Mouse (Mus musculus): ENCODE results near the gene Trafd1. TPM values are rescaled to one million over a fixed set of nuclear protein-coding genes. Genes with fewer than 3 reads are reported as not detected.

Gene Trafd1
- polyA plus RNA-seq, 1 experiment from 2014 or later: 118 TPM

- 94% methylated on average over 3 of the region's 3 CpGs for WGBS
- H3K4me2 ChIP-seq (replicated peaks): no peak overlapping the region
- peaks cover 96% of the 10 kb centered on the region for H3K36me3 ChIP-seq (replicated peaks; ENCODE audit: control insufficient read depth, insufficient read depth)
- no peak for ATAC-seq (ENCODE audit: low FRiP score)
- H3K27ac ChIP-seq: no peak overlapping the region
- no peak overlapping the region for H3K4me3 ChIP-seq (replicated peaks; ENCODE audit: low read length)
- DNase-seq (ENCODE audit: low spot score): no peak
- no peak overlapping the region for H3K9ac ChIP-seq
- no peaks in the 10 kb centered on the region for H3K9me3 ChIP-seq (ENCODE audit: control insufficient read depth, low read length)
- H3K27me3 ChIP-seq (ENCODE audit: control insufficient read depth, insufficient read depth, low read length): no peaks in the 10 kb centered on the region
- H3K4me1 ChIP-seq (replicated peaks; ENCODE audit: control insufficient read depth, insufficient read depth, low read length): no peaks in the 10 kb centered on the region
Measured at GRCm38 (mm10) chr5:121374790-121375189, 10.6 kb downstream of the Trafd1 start.

GRCm38 (mm10) chr5:121371712-121372111 lies 13.7 kb downstream of the Trafd1 start:
- whole genome bisulfite sequencing: 88% methylated on average over 6 of the region's 6 CpGs
- Histone ChIP-seq H3K9me3 (ENCODE audit: control insufficient read depth, low read length) (no peaks in the 10 kb centered on the region), H3K4me1 (replicated peaks; ENCODE audit: control insufficient read depth, insufficient read depth, low read length) (no peaks in the 10 kb centered on the region), H3K27ac (no peak overlapping the region), H3K27me3 (ENCODE audit: control insufficient read depth, insufficient read depth, low read length) (no peaks in the 10 kb centered on the region), H3K9ac (no peak overlapping the region), H3K36me3 (replicated peaks; ENCODE audit: control insufficient read depth, insufficient read depth) (peaks cover 96% of the 10 kb centered on the region), H3K4me2 (replicated peaks) (no peak overlapping the region), H3K4me3 (replicated peaks; ENCODE audit: low read length) (no peak overlapping the region)
- no peak for ATAC-seq (ENCODE audit: low FRiP score)
- no peak for DNase-seq (ENCODE audit: low spot score)

GRCm38 (mm10) chr5:121367255-121367654 lies 18.2 kb downstream of the Trafd1 start:
- Histone ChIP-seq H3K9ac (no peak overlapping the region), H3K9me3 (ENCODE audit: control insufficient read depth, low read length) (no peaks in the 10 kb centered on the region), H3K4me3 (replicated peaks; ENCODE audit: low read length) (no peak overlapping the region), H3K36me3 (replicated peaks; ENCODE audit: control insufficient read depth, insufficient read depth) (peaks cover 98% of the 10 kb centered on the region), H3K27ac (no peak overlapping the region), H3K27me3 (ENCODE audit: control insufficient read depth, insufficient read depth, low read length) (no peaks in the 10 kb centered on the region), H3K4me1 (replicated peaks; ENCODE audit: control insufficient read depth, insufficient read depth, low read length) (no peaks in the 10 kb centered on the region), H3K4me2 (replicated peaks) (no peak overlapping the region)
- ATAC-seq (ENCODE audit: low FRiP score) (no peak), DNase-seq (ENCODE audit: low spot score) (no peak)
- 91% methylated on average over 4 of the region's 4 CpGs for WGBS

DNA sequence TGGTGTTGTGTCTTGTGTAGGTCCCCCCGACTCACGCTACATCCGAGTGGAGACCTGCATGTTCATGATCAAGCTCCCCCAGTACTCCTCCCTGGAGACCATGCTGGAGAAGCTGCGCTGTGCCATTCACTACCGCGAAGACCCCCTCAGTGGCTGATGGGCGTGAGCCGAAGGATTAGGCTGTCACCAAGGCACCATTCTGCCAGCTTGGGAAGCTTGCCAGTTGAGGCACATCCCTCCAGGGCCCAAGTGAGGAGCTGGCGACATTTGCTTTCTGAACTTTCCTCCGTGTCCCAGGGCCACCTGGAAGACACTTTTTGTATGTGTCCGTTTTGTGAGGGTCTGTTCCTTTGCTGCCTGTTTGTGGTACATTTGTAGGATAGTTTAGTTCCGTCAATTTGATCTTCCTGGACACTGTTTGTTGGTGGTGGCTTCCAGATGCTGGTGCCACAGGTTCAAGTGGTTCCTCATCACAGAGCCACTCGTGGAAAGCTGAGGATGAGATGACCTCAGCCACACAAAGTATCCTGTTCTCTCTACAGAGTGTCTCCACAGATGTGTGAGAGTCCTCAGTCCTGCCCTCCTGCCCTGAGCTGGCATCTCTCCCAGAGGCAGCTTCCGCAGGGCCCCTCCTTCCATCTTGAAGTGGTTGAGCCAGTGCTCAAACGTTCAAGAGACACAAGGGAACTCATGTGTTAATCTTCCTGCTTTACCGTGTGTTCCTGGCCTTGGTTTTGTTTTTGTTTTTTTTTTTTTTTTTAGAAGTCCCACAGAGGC lies 18.8 kb downstream of the Trafd1 start:
- H3K4me1 ChIP-seq (replicated peaks; ENCODE audit: control insufficient read depth, insufficient read depth, low read length): no peaks in the 10 kb centered on the region
- no peak overlapping the region for H3K27ac ChIP-seq
- no peaks in the 10 kb centered on the region for H3K27me3 ChIP-seq (ENCODE audit: control insufficient read depth, insufficient read depth, low read length)
- ATAC-seq (ENCODE audit: low FRiP score): no peak
- H3K4me3 ChIP-seq (replicated peaks; ENCODE audit: low read length): no peak overlapping the region
- peaks cover 98% of the 10 kb centered on the region for H3K36me3 ChIP-seq (replicated peaks; ENCODE audit: control insufficient read depth, insufficient read depth)
- DNase-seq (ENCODE audit: low spot score): no peak
- no peak overlapping the region for H3K9ac ChIP-seq
- H3K9me3 ChIP-seq (ENCODE audit: control insufficient read depth, low read length): no peaks in the 10 kb centered on the region
- WGBS: 82% methylated on average over 16 of the region's 16 CpGs
- H3K4me2 ChIP-seq (replicated peaks): no peak overlapping the region

DNA sequence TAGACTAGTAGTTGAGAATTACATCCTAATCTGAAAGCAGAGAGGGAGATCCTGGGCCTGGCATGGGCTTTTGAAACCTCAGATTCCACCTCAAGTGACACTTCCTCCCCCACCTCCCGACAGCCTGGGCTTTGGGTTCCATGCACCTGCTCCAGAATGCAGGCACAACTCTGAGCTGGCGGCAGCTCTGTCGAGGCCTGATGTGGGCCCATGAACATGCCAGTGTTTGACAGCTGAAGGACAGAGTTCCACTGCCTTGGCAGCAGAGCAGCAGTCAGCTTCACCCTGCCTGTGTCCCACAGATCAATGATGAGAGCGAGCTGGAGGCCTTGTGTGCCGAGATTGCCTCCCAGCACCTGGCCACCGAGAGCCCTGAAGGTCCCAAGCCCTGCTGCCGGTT lies 22.0 kb downstream of the Trafd1 start:
- no peak overlapping the region for H3K9ac ChIP-seq
- 93% methylated on average over 7 of the region's 7 CpGs for WGBS
- ATAC-seq (ENCODE audit: low FRiP score): no peak

DNA sequence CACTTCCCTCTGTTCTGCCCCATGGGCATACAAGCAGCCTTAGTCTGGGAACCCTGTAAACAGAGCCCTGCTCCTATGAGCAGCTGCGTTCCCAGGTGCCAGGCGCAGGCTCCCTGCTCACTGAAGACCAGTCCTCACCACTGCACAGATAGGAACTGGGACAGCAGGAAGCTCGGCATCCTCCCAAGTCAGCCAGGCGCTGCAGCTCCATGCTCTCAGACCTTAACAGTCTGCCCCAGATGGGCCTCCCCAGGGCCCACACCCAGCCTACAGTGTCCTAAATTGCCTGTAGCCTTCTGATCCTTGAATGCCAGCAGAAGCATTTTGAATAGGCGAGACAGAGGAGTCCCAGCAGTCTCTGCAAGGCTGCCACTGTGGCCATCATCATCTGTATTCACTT lies 23.7 kb downstream of the Trafd1 start:
- no peak for DNase-seq (ENCODE audit: low spot score)
- Histone ChIP-seq H3K27ac (no peak overlapping the region), H3K27me3 (ENCODE audit: control insufficient read depth, insufficient read depth, low read length) (no peaks in the 10 kb centered on the region), H3K36me3 (replicated peaks; ENCODE audit: control insufficient read depth, insufficient read depth) (peaks cover 100% of the 10 kb centered on the region), H3K9ac (no peak overlapping the region), H3K4me2 (replicated peaks) (no peak overlapping the region), H3K4me1 (replicated peaks; ENCODE audit: control insufficient read depth, insufficient read depth, low read length) (no peaks in the 10 kb centered on the region), H3K4me3 (replicated peaks; ENCODE audit: low read length) (no peak overlapping the region), H3K9me3 (ENCODE audit: control insufficient read depth, low read length) (no peaks in the 10 kb centered on the region)
- ATAC-seq (ENCODE audit: low FRiP score): no peak
- WGBS: 96% methylated on average over 5 of the region's 5 CpGs

More for the DNA sequence above, 22.0 kb downstream of the Trafd1 start:
- Histone ChIP-seq H3K4me3 (replicated peaks; ENCODE audit: low read length) (no peak overlapping the region), H3K4me1 (replicated peaks; ENCODE audit: control insufficient read depth, insufficient read depth, low read length) (no peaks in the 10 kb centered on the region), H3K27me3 (ENCODE audit: control insufficient read depth, insufficient read depth, low read length) (no peaks in the 10 kb centered on the region), H3K36me3 (replicated peaks; ENCODE audit: control insufficient read depth, insufficient read depth) (peaks cover 100% of the 10 kb centered on the region), H3K9me3 (ENCODE audit: control insufficient read depth, low read length) (no peaks in the 10 kb centered on the region), H3K27ac (no peak overlapping the region), H3K4me2 (replicated peaks) (no peak overlapping the region)
- no peak for DNase-seq (ENCODE audit: low spot score)

DNA sequence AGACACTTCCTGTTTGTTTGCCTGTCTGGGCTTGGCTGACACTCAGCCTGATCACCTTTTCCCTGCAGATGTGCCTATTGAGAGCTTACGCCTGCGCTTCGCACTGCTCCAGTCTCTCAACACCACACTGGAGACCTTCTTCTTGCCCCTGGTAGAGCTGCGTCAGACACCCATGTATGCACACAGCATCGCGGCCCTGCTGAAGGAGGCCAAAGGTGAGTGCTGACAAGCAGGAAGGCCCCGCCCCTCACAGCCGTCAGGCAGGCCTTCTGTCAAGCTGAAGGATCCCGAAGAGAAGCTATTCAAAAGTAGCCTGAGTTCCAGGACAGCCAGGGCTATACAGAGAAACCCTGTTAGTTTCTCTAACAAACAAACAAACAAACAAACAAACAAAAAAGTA lies 26.2 kb downstream of the Trafd1 start:
- no peak for DNase-seq (ENCODE audit: low spot score)
- H3K9me3 ChIP-seq (ENCODE audit: control insufficient read depth, low read length): no peaks in the 10 kb centered on the region
- no peak overlapping the region for H3K27ac ChIP-seq
- H3K9ac ChIP-seq: no peak overlapping the region
- no peak overlapping the region for H3K4me3 ChIP-seq (replicated peaks; ENCODE audit: low read length)
- no peak for ATAC-seq (ENCODE audit: low FRiP score)
- no peak overlapping the region for H3K4me2 ChIP-seq (replicated peaks)
- H3K27me3 ChIP-seq (ENCODE audit: control insufficient read depth, insufficient read depth, low read length): no peaks in the 10 kb centered on the region
- 81% methylated on average over 9 of the region's 9 CpGs for WGBS
- peaks cover 100% of the 10 kb centered on the region for H3K36me3 ChIP-seq (replicated peaks; ENCODE audit: control insufficient read depth, insufficient read depth)
- no peaks in the 10 kb centered on the region for H3K4me1 ChIP-seq (replicated peaks; ENCODE audit: control insufficient read depth, insufficient read depth, low read length)

DNA sequence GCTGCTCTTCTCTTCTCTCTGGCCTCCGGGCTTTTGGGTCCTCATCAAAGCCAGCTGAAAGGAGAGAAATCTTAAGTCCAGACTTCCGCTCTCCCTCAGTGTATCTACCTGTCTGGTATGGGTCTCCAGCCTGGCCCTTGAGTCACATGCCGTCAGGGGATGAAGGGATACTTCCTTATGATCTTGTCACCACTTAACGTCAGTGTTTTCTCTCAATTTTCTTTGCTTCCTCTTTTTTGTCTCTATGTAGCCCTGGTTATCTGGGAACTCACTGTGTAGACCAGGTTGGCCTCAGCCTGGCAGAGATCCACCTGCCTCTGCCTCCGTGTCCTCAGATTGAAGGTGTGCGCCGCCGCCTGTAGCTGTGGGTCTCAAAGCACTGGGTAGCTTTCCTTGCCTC lies 41.4 kb downstream of the Trafd1 start:
- Histone ChIP-seq H3K9me3 (ENCODE audit: control insufficient read depth, low read length) (no peaks in the 10 kb centered on the region), H3K27ac (no peak overlapping the region), H3K4me2 (replicated peaks) (no peak overlapping the region), H3K9ac (no peak overlapping the region), H3K4me1 (replicated peaks; ENCODE audit: control insufficient read depth, insufficient read depth, low read length) (no peaks in the 10 kb centered on the region), H3K36me3 (replicated peaks; ENCODE audit: control insufficient read depth, insufficient read depth) (peaks cover 100% of the 10 kb centered on the region), H3K4me3 (replicated peaks; ENCODE audit: low read length) (no peak overlapping the region), H3K27me3 (ENCODE audit: control insufficient read depth, insufficient read depth, low read length) (no peaks in the 10 kb centered on the region)
- ATAC-seq (ENCODE audit: low FRiP score): no peak
- DNase-seq (ENCODE audit: low spot score): no peak
- 95% methylated on average over 8 of the region's 8 CpGs for WGBS

- Histone ChIP-seq H3K27ac (no peak overlapping the region), H3K9me3 (ENCODE audit: control insufficient read depth, low read length) (no peaks in the 10 kb centered on the region), H3K27me3 (ENCODE audit: control insufficient read depth, insufficient read depth, low read length) (no peaks in the 10 kb centered on the region), H3K9ac (no peak overlapping the region), H3K36me3 (replicated peaks; ENCODE audit: control insufficient read depth, insufficient read depth) (peaks cover 99% of the 10 kb centered on the region), H3K4me3 (replicated peaks; ENCODE audit: low read length) (no peak overlapping the region), H3K4me2 (replicated peaks) (no peak overlapping the region), H3K4me1 (replicated peaks; ENCODE audit: control insufficient read depth, insufficient read depth, low read length) (no peaks in the 10 kb centered on the region)
- ATAC-seq (ENCODE audit: low FRiP score) (no peak), DNase-seq (ENCODE audit: low spot score) (no peak)
- WGBS: 93% methylated on average over 11 of the region's 11 CpGs
Measured at GRCm38 (mm10) chr5:121342490-121342889, 42.9 kb downstream of the Trafd1 start.
